Mouse (Mus musculus) layer of hippocampus, adult 6 months (tissue): Measurements from ENCODE around the gene Kifc5b. TPM values are rescaled to one million over a fixed set of nuclear protein-coding genes. Genes with fewer than 3 reads are reported as not detected.

Experiments used
- long read RNA-seq, 2 experiments: library from polyadenylated mRNA; unstranded; transcript quantifications; one replicate each; pipeline ENCODE4 v2.0.0; 2019 to 2020
- microRNA-seq: library from miRNA; unstranded; fragments of <30 nt; microRNA quantifications from one replicate; pipeline ENCODE4 v1.2.0, GENCODE M21; 2020
- polyA plus RNA-seq: library from polyadenylated mRNA; unstranded; fragments of <200 nt; fragmentation: Nextera tagmentation; gene quantifications from 2 replicates; pipeline ENCODE4 v1.2.3, GENCODE M21; 2021

Kifc5b gene
- polyA plus RNA-seq: 0.25 and 0.28 TPM in 2 replicates
- long read RNA-seq, experiment 1: 0 reads
- long read RNA-seq, experiment 2, partial matches to known transcripts: 0 of 2 reads
- long read RNA-seq, experiment 2, other reads (novel, unspliced or antisense): 2 of 2 reads

GRCm38 (mm10) chr17:26916711-26917482 is at the start of gene Kifc5b:
TSS of gene Kifc5b (plus strand) at chr17:26917091.

GRCm38 (mm10) chr17:26932839-26933398 is 16.0 kb downstream of the Kifc5b start, which contains the start of gene Phf1:
TSS of gene Phf1 (plus strand) at chr17:26933052.

GRCm38 (mm10) chr17:26939178-26939972 is 22.5 kb downstream of the Kifc5b start, which contains the start of gene Cuta:
TSS of gene Cuta (minus strand) at chr17:26939569.

GRCm38 (mm10) chr17:26941031-26941789 is 24.3 kb downstream of the Kifc5b start, which contains the start of gene Syngap1:
TSS of gene Syngap1 (plus strand) at chr17:26941253.

GRCm38 (mm10) chr17:26972703-26973574 is 56.0 kb downstream of the Kifc5b start, which contains the start of gene Zbtb9:
TSS of gene Zbtb9 (plus strand) at chr17:26973167.

Small RNA genes within 50 kb of the gene (microRNA-seq; reads per million reads assigned to microRNA genes)
- gene Gm27775 (not detected), gene Mir3083 (23.8 reads per million, percentile 42 among the genes with 10 or more reads in this experiment), gene Mir6968 (6.2 reads per million, percentile 23 among the genes with 10 or more reads in this experiment)

Other genes starting within 250 kb of the Kifc5b start
- 10.3 and 14.4 TPM in 2 replicates for gene Crebrf, start 201.4 kb upstream of the Kifc5b start, polyA plus RNA-seq
- 26.5 and 28.1 TPM in 2 replicates for gene Bnip1, start 136.0 kb upstream of the Kifc5b start, polyA plus RNA-seq
- gene Nkx2-5, start 72.1 kb upstream of the Kifc5b start, polyA plus RNA-seq: not detected in 2 replicates
- gene Phf1, start 16.0 kb downstream of the Kifc5b start, polyA plus RNA-seq: 9.8 and 13.9 TPM in 2 replicates
- 189 and 190 TPM in 2 replicates for gene Cuta, start 22.5 kb downstream of the Kifc5b start, polyA plus RNA-seq
- gene Syngap1, start 24.2 kb downstream of the Kifc5b start, polyA plus RNA-seq: 8.3 and 18.8 TPM in 2 replicates
- gene Zbtb9, start 56.1 kb downstream of the Kifc5b start, polyA plus RNA-seq: 6.4 and 6.7 TPM in 2 replicates
- gene Bak1, start 111.9 kb downstream of the Kifc5b start, polyA plus RNA-seq: 1.4 and 1.7 TPM in 2 replicates
- gene Itpr3, start 140.2 kb downstream of the Kifc5b start, polyA plus RNA-seq: 0.23 and 0.25 TPM in 2 replicates
- gene Uqcc2, start 216.8 kb downstream of the Kifc5b start, polyA plus RNA-seq: 559 and 565 TPM in 2 replicates